In genomic region chr4:149572446-149572845, GRCm38 (mm10) we compare ENCODE assay signal across 12 mouse cellular contexts. TPM values are rescaled to one million over a fixed set of nuclear protein-coding genes. Genes with fewer than 3 reads are reported as not detected.
DNase-seq lines count a peak whose midpoint lies in the region; ATAC-seq and TF ChIP-seq lines count a peak whose summit lies in the region.
"Had no signal": no experiment of that assay in that cellular context is flagged by ENCODE, and none has a peak within 500 bp of the region (broad histone marks: within the 10 kb centered on the region; RNA-seq: fewer than 3 reads in every experiment).

No protein-coding gene starts in this region.

- WGBS in hindbrain, embryonic 13.5 days: 40% methylated on average over 6 of the region's 9 CpGs
- WGBS in hindbrain, embryonic 10.5 days: 26% methylated on average over 7 of the region's 9 CpGs
- WGBS in lung, embryonic 14.5 days: 18% methylated on average over 6 of the region's 9 CpGs
- WGBS in embryonic facial prominence, embryonic 14.5 days: 24% methylated on average over 5 of the region's 9 CpGs

- 0 out of 2 replicates have a peak, but pooled peaks cover 3% of the 10 kb centered on the region for H3K27me3 ChIP-seq in hindbrain, embryonic 13.5 days
- H3K27me3 ChIP-seq in hindbrain, embryonic 10.5 days (ENCODE audit: insufficient read depth, poor library complexity, severe bottlenecking): peaks cover 26% of the 10 kb centered on the region
- no peaks in the 10 kb centered on the region for H3K27me3 ChIP-seq in lung, embryonic 14.5 days (ENCODE audit: insufficient read depth, low read length)
- no peaks in the 10 kb centered on the region for H3K27me3 ChIP-seq in embryonic facial prominence, embryonic 14.5 days (replicated peaks; ENCODE audit: control insufficient read depth, insufficient read depth, low read length)

- no peak for DNase-seq in hindbrain, embryonic 10.5 days (ENCODE audit: low spot score)
- DNase-seq in lung, embryonic 14.5 days: no peak
- DNase-seq in lung, postnatal 4 days: no peak
- peak; percentile 81 for DNase-seq in embryonic facial prominence, embryonic 14.5 days (ENCODE audit: low spot score)
- DNase-seq in retina, postnatal 7 days (ENCODE audit: low read depth, low spot score): peak; percentile 79
- DNase-seq in c-Kit-positive CD71-positive TER-119-positive erythroid progenitor cells, embryonic 14.5 days (ENCODE audit: low spot score): no peak
- DNase-seq: right cerebral cortex, postnatal 25 days had no signal

- peaks cover 56% of the 10 kb centered on the region for H3K4me1 ChIP-seq in hindbrain, embryonic 13.5 days (replicated peaks)
- H3K4me1 ChIP-seq in hindbrain, embryonic 10.5 days (replicated peaks): peaks cover 50% of the 10 kb centered on the region
- peaks cover 8% of the 10 kb centered on the region for H3K4me1 ChIP-seq in lung, embryonic 14.5 days (ENCODE audit: insufficient read depth)
- peaks cover 11% of the 10 kb centered on the region for H3K4me1 ChIP-seq in embryonic facial prominence, embryonic 14.5 days (ENCODE audit: control insufficient read depth, insufficient read depth, low read length)

- no peaks in the 10 kb centered on the region for H3K9me3 ChIP-seq in hindbrain, embryonic 13.5 days
- no peaks in the 10 kb centered on the region for H3K9me3 ChIP-seq in hindbrain, embryonic 10.5 days
- no peaks in the 10 kb centered on the region for H3K9me3 ChIP-seq in lung, embryonic 14.5 days (ENCODE audit: low read depth, low read length)
- no peaks in the 10 kb centered on the region for H3K9me3 ChIP-seq in embryonic facial prominence, embryonic 14.5 days (ENCODE audit: control insufficient read depth, low read length)
- H3K9me3 ChIP-seq: liver, embryonic 15.5 days; midbrain, embryonic 10.5 days had no signal

- H3K36me3 ChIP-seq in hindbrain, embryonic 13.5 days: no peaks in the 10 kb centered on the region
- no peaks in the 10 kb centered on the region for H3K36me3 ChIP-seq in hindbrain, embryonic 10.5 days
- no peaks in the 10 kb centered on the region for H3K36me3 ChIP-seq in lung, embryonic 14.5 days (ENCODE audit: insufficient read depth)
- H3K36me3 ChIP-seq in embryonic facial prominence, embryonic 14.5 days (ENCODE audit: control insufficient read depth, insufficient read depth, low read length): no peaks in the 10 kb centered on the region
- H3K36me3 ChIP-seq: liver, embryonic 15.5 days; midbrain, embryonic 10.5 days had no signal

- no peak overlapping the region for H3K27ac ChIP-seq in hindbrain, embryonic 13.5 days
- no peak overlapping the region for H3K27ac ChIP-seq in hindbrain, embryonic 10.5 days
- H3K27ac ChIP-seq in lung, embryonic 14.5 days (ENCODE audit: low read depth): peak overlapping the region; percentile 60
- H3K27ac ChIP-seq in embryonic facial prominence, embryonic 14.5 days (replicated peaks; ENCODE audit: low read depth, low read length): peak overlapping the region; percentile 13; the same call in 1 of the 2 replicates
- H3K27ac ChIP-seq: liver, embryonic 15.5 days; midbrain, embryonic 10.5 days had no signal

- H3K9ac ChIP-seq in hindbrain, embryonic 13.5 days: 0 out of 2 replicates have a peak overlapping the region, but pooled peaks have one; percentile 24
- no peak overlapping the region for H3K9ac ChIP-seq in lung, embryonic 14.5 days
- H3K9ac ChIP-seq in embryonic facial prominence, embryonic 14.5 days (ENCODE audit: low read depth, low read length): no peak overlapping the region
- H3K9ac ChIP-seq: liver, embryonic 15.5 days had no signal

- no peak for TF ChIP-seq CTCF in lung, embryonic 14.5 days (IDR thresholded peaks at IDR 0.05; ENCODE audit: low read depth)

- no peak overlapping the region for H3K4me2 ChIP-seq in hindbrain, embryonic 13.5 days
- H3K4me2 ChIP-seq in lung, embryonic 14.5 days: no peak overlapping the region
- no peak overlapping the region for H3K4me2 ChIP-seq in embryonic facial prominence, embryonic 14.5 days (ENCODE audit: low read depth, low read length)
- H3K4me2 ChIP-seq: liver, embryonic 15.5 days had no signal

- no peak for ATAC-seq in hindbrain, embryonic 13.5 days (ENCODE audit: low FRiP score)
- ATAC-seq in lung, embryonic 14.5 days (ENCODE audit: insufficient read depth): 0 out of 2 replicates have a peak, but pooled peaks have one; percentile 13
- ATAC-seq in embryonic facial prominence, embryonic 14.5 days (ENCODE audit: low read depth): peak; percentile 70
- ATAC-seq: CD4-positive, CD25-positive, alpha-beta regulatory T cell, adult 4 months had no signal

- no peak overlapping the region for H3K4me3 ChIP-seq in hindbrain, embryonic 13.5 days
- no peak overlapping the region for H3K4me3 ChIP-seq in hindbrain, embryonic 10.5 days
- H3K4me3 ChIP-seq in lung, embryonic 14.5 days (ENCODE audit: low read depth, low read length): no peak overlapping the region
- no peak overlapping the region for H3K4me3 ChIP-seq in embryonic facial prominence, embryonic 14.5 days (ENCODE audit: low read depth, low read length)
- H3K4me3 ChIP-seq: liver, embryonic 15.5 days; midbrain, embryonic 10.5 days; myocyte had no signal

RNA-seq across cellular contexts. Expression of gene Clstn1, which starts 13.8 kb away (rescaled TPM):
- polyA plus RNA-seq in hindbrain, embryonic 13.5 days (2015; fragmentation: Nextera tagmentation; extraction: Ambion mirVana): 64.6 and 83.6 TPM in 2 replicates
- polyA plus RNA-seq in hindbrain, embryonic 10.5 days (2016; fragmentation: Nextera tagmentation; extraction: Ambion mirVana): 36.0 and 57.4 TPM in 2 replicates
- 45.3 and 45.7 TPM in 2 replicates for polyA plus RNA-seq in lung, embryonic 14.5 days (2014; fragmentation: Nextera tagmentation; extraction: Ambion mirVana)
- polyA plus RNA-seq in embryonic facial prominence, embryonic 14.5 days (2014; fragmentation: Nextera tagmentation; extraction: Ambion mirVana): 51.4 and 52.0 TPM in 2 replicates

RNA-seq across cellular contexts. Expression of gene Ctnnbip1, which starts 54.4 kb away (rescaled TPM):
- polyA plus RNA-seq in hindbrain, embryonic 13.5 days (2015; fragmentation: Nextera tagmentation; extraction: Ambion mirVana): 85.3 and 85.4 TPM in 2 replicates
- polyA plus RNA-seq in hindbrain, embryonic 10.5 days (2016; fragmentation: Nextera tagmentation; extraction: Ambion mirVana): 62.7 and 68.2 TPM in 2 replicates
- polyA plus RNA-seq in lung, embryonic 14.5 days (2014; fragmentation: Nextera tagmentation; extraction: Ambion mirVana): 65.3 and 65.4 TPM in 2 replicates
- 68.7 and 81.8 TPM in 2 replicates for polyA plus RNA-seq in embryonic facial prominence, embryonic 14.5 days (2014; fragmentation: Nextera tagmentation; extraction: Ambion mirVana)

Comparison
In these comparisons a context has a peak if more than half of its experiments do, and no peak if none do; other contexts are left out.
1. H3K27ac ChIP-seq: peak in lung, embryonic 14.5 days (single experiment) and embryonic facial prominence, embryonic 14.5 days (single experiment); none in hindbrain, embryonic 13.5 days (single experiment) and hindbrain, embryonic 10.5 days (single experiment).
2. DNase-seq: peak in embryonic facial prominence, embryonic 14.5 days (single experiment) and retina, postnatal 7 days (single experiment); none in hindbrain, embryonic 10.5 days (single experiment), lung, embryonic 14.5 days (single experiment), lung, postnatal 4 days (0 of 2) and c-Kit-positive CD71-positive TER-119-positive erythroid progenitor cells, embryonic 14.5 days (single experiment).